Mouse (Mus musculus) liver, adult 2 months (tissue): Measurements from ENCODE around the gene Ubl4b.

Experiments
- CTCF ChIP-seq: fragments of 200-500 bp; IDR thresholded peaks from 2 replicates; pipeline ENCODE4 v1.5.1; 2011; ENCODE audit warnings: low read depth, low read length, control low read depth
- POLR2A ChIP-seq: fragments of 200-500 bp; IDR thresholded peaks from 2 replicates; pipeline ENCODE4 v1.6.1; 2011; ENCODE audit warnings: low read length, control low read depth; ENCODE audit not compliant: insufficient read depth; ENCODE audit errors: extremely low read depth

DNA sequence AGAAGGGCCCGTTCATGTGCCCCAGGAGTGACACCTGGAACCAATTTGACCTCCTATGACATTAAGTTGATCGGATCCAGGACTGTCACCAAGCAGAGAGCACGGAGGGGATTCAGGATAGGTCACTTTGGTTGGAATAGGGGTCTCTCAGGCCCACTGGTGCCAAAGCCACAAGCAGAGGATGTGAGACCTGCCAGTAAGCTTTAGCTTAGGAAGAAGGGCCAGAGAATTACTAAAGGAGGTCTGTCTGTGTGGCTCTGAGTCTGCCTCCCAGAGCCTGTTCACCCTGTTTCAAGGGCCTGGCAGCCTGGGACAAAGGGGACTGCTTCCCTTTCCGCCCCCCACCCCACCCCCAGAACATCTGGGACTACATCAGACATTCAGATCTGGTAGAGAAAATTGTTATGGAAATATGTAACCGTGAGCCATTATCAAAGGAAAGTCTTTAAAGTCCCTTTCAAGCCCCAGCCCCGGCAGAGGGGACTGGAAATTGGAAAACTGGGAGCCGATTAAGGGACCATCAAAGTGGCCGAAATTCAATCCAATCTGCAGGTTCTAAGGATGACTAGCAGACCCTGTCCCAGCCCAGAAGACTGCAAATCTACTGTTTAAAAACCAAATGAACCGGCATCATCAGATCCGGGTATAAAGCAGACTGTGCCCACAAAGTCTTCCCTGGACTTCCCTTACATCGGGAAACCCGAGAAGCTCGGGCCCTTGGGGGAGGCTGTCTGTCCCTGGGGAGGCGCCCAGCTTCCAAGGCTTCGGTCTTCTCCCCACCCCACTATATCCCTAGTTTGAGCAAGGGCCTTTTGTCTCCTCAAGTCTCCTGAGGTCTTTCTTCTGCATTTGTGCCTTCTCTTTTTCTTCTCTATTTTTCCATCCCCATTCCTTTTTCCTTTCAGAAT lies 26.5 kb upstream of the Ubl4b start:
- TF ChIP-seq CTCF (no peak), POLR2A (no peak)
